Mouse (Mus musculus) brown adipose tissue, adult 24 weeks (tissue): Measurements from ENCODE around the gene Gm10073. TPM values are rescaled to one million over a fixed set of nuclear protein-coding genes. Genes with fewer than 3 reads are reported as not detected.
"Not testable (repeated sequence)": the region's sequence is repeated elsewhere in the genome, so short reads cannot be mapped to it uniquely, and the experiment has no call there.

ENCODE experiments used
- H3K27ac ChIP-seq: fragments of 200-500 bp; replicated peaks from 2 replicates; pipeline ENCODE4 v1.5.1; 2012; ENCODE audit warnings: low read depth, mild to moderate bottlenecking, low read length
- H3K4me1 ChIP-seq: fragments of 200-500 bp; 2 replicates; pipeline ENCODE4 v1.6.1; 2012; ENCODE audit warnings: low read length, mixed read lengths; ENCODE audit not compliant: control insufficient read depth, insufficient read depth, insufficient read length
- H3K4me3 ChIP-seq: fragments of 200-500 bp; 2 replicates; pipeline ENCODE4 v1.5.1; 2012; ENCODE audit warnings: low read depth, mild to moderate bottlenecking, low read length, moderate library complexity; ENCODE audit not compliant: insufficient read depth
- polyA plus RNA-seq: library from polyadenylated mRNA; stranded (reverse); fragments of >200 nt; gene quantifications from 2 replicates; pipeline ENCODE4 v1.2.4, GENCODE M21; 2012; ENCODE audit not compliant: missing spikeins, insufficient read depth, insufficient read length

Gm10073 gene
- polyA plus RNA-seq = 34.1 and 57.5 TPM in 2 replicates

- not testable (repeated sequence) for H3K4me3 ChIP-seq, H3K27ac ChIP-seq, H3K4me1 ChIP-seq
These were observed at the start of gene Gm10073 for GRCm38 (mm10) chr8:106573168-106573567. Gene Gm10073, minus strand, starts transcription at chr8:106573461.

DNA sequence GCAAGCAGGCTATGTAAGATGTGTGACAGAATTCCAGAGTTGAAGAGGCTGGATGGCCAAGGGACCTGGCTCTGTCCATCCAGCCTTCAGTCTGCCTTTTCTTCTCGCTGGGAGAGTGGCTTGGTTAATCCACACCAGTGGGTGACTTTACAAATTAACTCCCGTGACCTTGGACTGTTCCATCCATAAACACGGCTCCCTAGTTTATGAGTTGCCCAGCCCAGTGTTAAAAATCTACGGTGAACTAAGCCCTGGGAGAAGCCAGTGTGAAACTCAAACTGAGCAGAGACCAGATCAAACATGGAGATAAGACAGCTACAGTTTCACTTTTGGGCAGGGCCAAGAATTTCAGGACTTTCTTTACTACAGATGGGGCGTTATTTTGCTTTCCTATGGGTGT lies 49.8 kb upstream of the Gm10073 start:
- Histone ChIP-seq H3K27ac (no peak overlapping the region), H3K4me1 (peaks cover 5% of the 10 kb centered on the region; the same call in 1 of the 2 replicates), H3K4me3 (no peak overlapping the region)

DNA sequence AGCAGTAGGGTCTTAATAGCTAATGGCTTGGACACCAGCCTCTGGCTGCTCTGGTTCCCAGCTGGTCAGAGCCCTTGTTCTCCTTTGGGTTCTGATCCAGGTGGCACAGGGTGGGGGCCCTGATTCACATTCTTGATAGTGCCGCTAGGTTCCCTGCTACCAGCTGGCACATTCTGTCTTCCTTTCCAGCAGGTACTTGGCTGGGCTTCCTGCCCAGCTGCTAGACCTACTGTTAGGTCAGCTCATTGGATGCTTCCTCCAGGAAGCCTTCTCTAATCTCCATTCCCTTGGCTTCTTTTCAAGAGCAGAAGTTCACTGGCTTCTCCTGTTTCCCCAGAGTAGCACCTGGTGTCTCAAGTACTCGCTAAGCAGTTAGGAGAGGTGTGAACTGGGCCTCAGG lies 47.2 kb upstream of the Gm10073 start:
- H3K27ac ChIP-seq = no peak overlapping the region
- peaks cover 5% of the 10 kb centered on the region; the same call in 1 of the 2 replicates for H3K4me1 ChIP-seq
- no peak overlapping the region for H3K4me3 ChIP-seq

- 0 out of 2 replicates have a peak overlapping the region, but pooled peaks have one; percentile 8 for H3K27ac ChIP-seq
These were observed 46.4 kb upstream of the Gm10073 start for GRCm38 (mm10) chr8:106619549-106620245.

DNA sequence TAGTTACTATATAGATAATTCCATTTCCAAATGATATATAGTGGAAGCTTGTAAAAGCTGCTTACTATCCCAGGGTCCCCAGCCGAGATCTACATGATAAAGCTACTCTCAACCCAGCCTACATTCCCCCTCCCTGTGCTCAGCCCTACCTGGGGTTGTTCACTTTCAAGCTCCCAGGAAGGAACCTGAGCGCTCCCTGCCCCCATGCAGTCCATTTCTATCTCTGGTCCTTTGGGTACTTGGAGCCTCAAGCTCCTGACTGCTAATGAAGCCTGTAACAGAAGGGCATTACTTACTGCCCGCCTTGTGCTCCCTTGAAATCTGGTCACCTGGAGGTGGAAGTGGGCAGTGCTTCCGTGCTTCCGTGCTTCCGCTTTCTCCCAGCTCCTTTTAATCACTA lies 45.1 kb upstream of the Gm10073 start:
- H3K27ac ChIP-seq = no peak overlapping the region
- H3K4me1 ChIP-seq = peaks cover 5% of the 10 kb centered on the region; the same call in 1 of the 2 replicates
- no peak overlapping the region for H3K4me3 ChIP-seq

More at GRCm38 (mm10) chr8:106619549-106620245, 46.4 kb upstream of the Gm10073 start:
- no peak overlapping the region for H3K4me3 ChIP-seq
- H3K4me1 ChIP-seq = peaks cover 5% of the 10 kb centered on the region; the same call in 1 of the 2 replicates

- H3K4me1 ChIP-seq = peaks cover 5% of the 10 kb centered on the region; the same call in 1 of the 2 replicates
- H3K27ac ChIP-seq = no peak overlapping the region
These were observed 44.6 kb upstream of the Gm10073 start for GRCm38 (mm10) chr8:106617865-106618264.

GRCm38 (mm10) chr8:106617196-106617595 lies 43.9 kb upstream of the Gm10073 start:
- peaks cover 5% of the 10 kb centered on the region; the same call in 1 of the 2 replicates for H3K4me1 ChIP-seq
- H3K4me3 ChIP-seq = no peak overlapping the region
- H3K27ac ChIP-seq = no peak overlapping the region

More at GRCm38 (mm10) chr8:106617865-106618264, 44.6 kb upstream of the Gm10073 start:
- H3K4me3 ChIP-seq = no peak overlapping the region

DNA sequence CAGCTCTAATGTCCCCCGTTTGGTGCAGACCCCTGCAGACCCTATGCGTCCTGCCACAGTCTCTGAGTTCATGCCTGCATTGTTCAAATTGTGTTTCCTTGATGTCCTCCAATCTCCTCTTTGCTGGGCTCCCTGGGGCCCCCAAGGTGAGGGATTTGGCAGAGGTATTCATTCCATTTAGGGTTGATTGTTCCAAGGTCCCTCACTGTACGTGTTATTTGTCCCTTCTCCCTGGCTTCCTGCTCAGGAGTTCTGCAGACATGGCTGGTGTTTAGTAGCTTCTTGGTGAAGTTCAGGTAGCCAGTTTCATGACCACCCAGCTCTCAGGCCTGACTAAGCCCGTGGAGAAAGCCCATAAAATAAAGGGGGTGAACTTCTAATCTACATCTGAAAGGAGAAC lies 43.4 kb upstream of the Gm10073 start:
- H3K4me1 ChIP-seq = peaks cover 5% of the 10 kb centered on the region; the same call in 1 of the 2 replicates
- no peak overlapping the region for H3K27ac ChIP-seq

GRCm38 (mm10) chr8:106615661-106616299 lies 42.5 kb upstream of the Gm10073 start:
- Histone ChIP-seq H3K4me3 (no peak overlapping the region), H3K4me1 (peaks cover 5% of the 10 kb centered on the region; the same call in 1 of the 2 replicates), H3K27ac (no peak overlapping the region)

More for the DNA sequence above, 43.4 kb upstream of the Gm10073 start:
- H3K4me3 ChIP-seq = no peak overlapping the region

- H3K4me1 ChIP-seq = peaks cover 4% of the 10 kb centered on the region; the same call in 1 of the 2 replicates
- no peak overlapping the region for H3K4me3 ChIP-seq
- H3K27ac ChIP-seq = no peak overlapping the region
These were observed 41.4 kb upstream of the Gm10073 start for GRCm38 (mm10) chr8:106614704-106615103.

GRCm38 (mm10) chr8:106612047-106612446 lies 38.8 kb upstream of the Gm10073 start:
- Histone ChIP-seq H3K27ac (no peak overlapping the region), H3K4me3 (no peak overlapping the region), H3K4me1 (no peaks in the 10 kb centered on the region)

DNA sequence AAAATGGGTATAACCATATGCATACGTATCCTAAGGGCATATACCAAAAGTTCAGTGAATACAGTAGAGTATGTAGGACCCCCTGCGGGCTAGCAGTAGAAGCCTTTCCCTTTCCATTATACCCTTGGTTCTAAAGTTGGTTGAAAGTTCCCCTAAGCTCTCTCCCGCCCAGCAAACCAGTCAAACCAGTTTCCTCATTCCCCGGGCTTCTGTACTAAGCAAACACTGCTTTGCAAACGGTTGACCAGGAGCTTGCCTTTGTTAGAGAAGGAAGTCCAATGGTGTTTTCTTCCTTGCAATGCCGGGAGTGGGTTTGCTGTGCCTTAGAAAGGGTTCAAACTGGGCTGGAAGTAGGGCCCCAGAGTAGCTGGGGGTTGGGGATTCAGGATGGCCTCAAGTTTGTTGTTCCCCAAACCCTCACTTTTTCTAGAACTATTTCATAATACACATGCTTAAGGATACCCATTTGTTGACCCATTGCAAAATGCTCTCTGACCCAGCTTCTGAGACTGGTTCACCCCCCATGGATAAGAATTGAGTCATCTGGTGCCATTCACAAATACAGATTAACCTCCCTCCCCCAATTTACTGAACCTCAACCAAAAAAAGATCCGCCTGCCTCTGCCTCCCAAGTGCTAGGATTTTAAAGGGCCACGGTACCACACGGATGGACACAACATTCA lies 37.8 kb upstream of the Gm10073 start:
- Histone ChIP-seq H3K4me1 (no peaks in the 10 kb centered on the region), H3K4me3 (no peak overlapping the region), H3K27ac (no peak overlapping the region)

GRCm38 (mm10) chr8:106609076-106609903 lies 36.0 kb upstream of the Gm10073 start:
- Histone ChIP-seq H3K4me3 (no peak overlapping the region), H3K4me1 (no peaks in the 10 kb centered on the region), H3K27ac (no peak overlapping the region)

GRCm38 (mm10) chr8:106608425-106608824 lies 35.2 kb upstream of the Gm10073 start:
- peaks cover 2% of the 10 kb centered on the region; the same call in 1 of the 2 replicates for H3K4me1 ChIP-seq
- no peak overlapping the region for H3K27ac ChIP-seq
- H3K4me3 ChIP-seq = no peak overlapping the region
